Mouse (Mus musculus) lung, embryonic 14.5 days (tissue): ENCODE results near the gene Eef1b2. TPM values are rescaled to one million over a fixed set of nuclear protein-coding genes. Genes with fewer than 3 reads are reported as not detected.
"Not testable (repeated sequence)": the region's sequence is repeated elsewhere in the genome, so short reads cannot be mapped to it uniquely, and the experiment has no call there.

Experiments
- ATAC-seq: fragments of 200-750 bp; cut with Nextera tagmentation; 2 replicates; pipeline ENCODE4 v1.8.0; 2017; ENCODE audit warnings: mild to moderate bottlenecking, moderate TSS enrichment, moderate library complexity; ENCODE audit not compliant: insufficient read depth
- DNase-seq: peaks from one replicate; pipeline ENCODE4 v3.0.0-alpha.2; 2015
- H3K27ac ChIP-seq: fragments of 300-500 bp; sonication (generic); 2 replicates; pipeline ENCODE4 v1.5.1; 2014; ENCODE audit warnings: low read depth, mild to moderate bottlenecking, moderate library complexity
- H3K27me3 ChIP-seq: fragments of 300-500 bp; sonication (generic); 2 replicates; pipeline ENCODE4 v1.6.1; 2014; ENCODE audit warnings: low read length, control low read depth; ENCODE audit not compliant: insufficient read depth
- H3K36me3 ChIP-seq: fragments of 300-500 bp; sonication (generic); 2 replicates; pipeline ENCODE4 v1.6.1; 2014; ENCODE audit warnings: control low read depth; ENCODE audit not compliant: insufficient read depth
- H3K4me1 ChIP-seq: fragments of 300-500 bp; sonication (generic); 2 replicates; pipeline ENCODE4 v1.6.1; 2014; ENCODE audit warnings: antibody characterized with exemption, control low read depth; ENCODE audit not compliant: insufficient read depth
- H3K4me2 ChIP-seq: fragments of 300-500 bp; sonication (generic); 2 replicates; pipeline ENCODE4 v1.6.1; 2014; ENCODE audit warnings: mild to moderate bottlenecking
- H3K4me3 ChIP-seq: fragments of 300-500 bp; sonication (generic); 2 replicates; pipeline ENCODE4 v1.5.1; 2014; ENCODE audit warnings: low read depth, low read length
- H3K9ac ChIP-seq: fragments of 300-500 bp; sonication (generic); 2 replicates; pipeline ENCODE4 v1.6.1; 2014
- H3K9me3 ChIP-seq: fragments of 300-500 bp; sonication (generic); 2 replicates; pipeline ENCODE4 v1.6.1; 2016; ENCODE audit warnings: low read depth, low read length, control low read depth
- CTCF ChIP-seq: IDR thresholded peaks from 2 replicates; pipeline ENCODE4 v1.5.1; 2016; ENCODE audit warnings: antibody characterized with exemption, low read depth
- WGBS: fragments of 180-500 bp; shearing (Covaris S2); extraction: QIAGEN DNeasy Blood & Tissue Kit; methylation state at CpG from one replicate; pipeline ENCODE4 v1.1.7; 2014; 5-methylcytosine and 5-hydroxymethylcytosine counted together
- polyA plus RNA-seq: library from polyadenylated mRNA; unstranded; fragments of >200 nt; fragmentation: Nextera tagmentation; extraction: Ambion mirVana; gene quantifications from 2 replicates; pipeline ENCODE4 v1.2.1, GENCODE M21; 2014

Eef1b2 gene
- polyA plus RNA-seq, 1 experiment from 2014 or later = 695 TPM

- DNase-seq = no peak
- Histone ChIP-seq H3K27ac (no peak overlapping the region), H3K9ac (no peak overlapping the region)
Observed at GRCm38 (mm10) chr1:63137971-63138370, 38.7 kb upstream of the Eef1b2 start.

GRCm38 (mm10) chr1:63138586-63138985, 38.0 kb upstream of the Eef1b2 start:
- not testable (repeated sequence) for H3K27me3 ChIP-seq, H3K4me2 ChIP-seq, ATAC-seq, H3K9ac ChIP-seq, H3K4me3 ChIP-seq, H3K9me3 ChIP-seq, DNase-seq, H3K4me1 ChIP-seq, H3K27ac ChIP-seq
- peaks cover 29% of the 10 kb centered on the region for H3K36me3 ChIP-seq
- 84% methylated on average over 1 of the region's 1 CpGs for WGBS

More at GRCm38 (mm10) chr1:63137971-63138370, 38.7 kb upstream of the Eef1b2 start:
- H3K9me3 ChIP-seq = no peaks in the 10 kb centered on the region
- no peaks in the 10 kb centered on the region for H3K27me3 ChIP-seq
- no peaks in the 10 kb centered on the region for H3K4me1 ChIP-seq
- no peak overlapping the region for H3K4me3 ChIP-seq
- WGBS = 85% methylated on average over 2 of the region's 2 CpGs
- no peak overlapping the region for H3K4me2 ChIP-seq
- peaks cover 24% of the 10 kb centered on the region; the same call in 1 of the 2 replicates for H3K36me3 ChIP-seq
- ATAC-seq = no peak
- no peak for TF ChIP-seq CTCF

- H3K4me2 ChIP-seq = no peak overlapping the region
- H3K9me3 ChIP-seq = no peaks in the 10 kb centered on the region
- H3K36me3 ChIP-seq = peaks cover 45% of the 10 kb centered on the region
- no peak overlapping the region for H3K4me3 ChIP-seq
- no peak for ATAC-seq
- WGBS = 95% methylated on average over 13 of the region's 13 CpGs
- no peak overlapping the region for H3K27ac ChIP-seq
- TF ChIP-seq CTCF = no peak
- no peaks in the 10 kb centered on the region for H3K27me3 ChIP-seq
- H3K4me1 ChIP-seq = no peaks in the 10 kb centered on the region
- DNase-seq = no peak
- no peak overlapping the region for H3K9ac ChIP-seq
Observed at GRCm38 (mm10) chr1:63140231-63140630, 36.4 kb upstream of the Eef1b2 start.

GRCm38 (mm10) chr1:63168638-63169037, 8.0 kb upstream of the Eef1b2 start:
- no peak overlapping the region for H3K4me2 ChIP-seq
- TF ChIP-seq CTCF = no peak
- WGBS = 69% methylated on average over 2 of the region's 2 CpGs
- no peak overlapping the region for H3K9ac ChIP-seq
- H3K4me1 ChIP-seq = no peaks in the 10 kb centered on the region
- H3K36me3 ChIP-seq = peaks cover 73% of the 10 kb centered on the region
- H3K9me3 ChIP-seq = no peaks in the 10 kb centered on the region
- H3K4me3 ChIP-seq = no peak overlapping the region
- no peaks in the 10 kb centered on the region for H3K27me3 ChIP-seq
- no peak for ATAC-seq
- no peak overlapping the region for H3K27ac ChIP-seq
- no peak for DNase-seq

- H3K4me1 ChIP-seq = peaks cover 16% of the 10 kb centered on the region
- no peaks in the 10 kb centered on the region for H3K27me3 ChIP-seq
- DNase-seq (peak; percentile 31), ATAC-seq (no peak)
- no peak for TF ChIP-seq CTCF
- H3K9ac ChIP-seq = peak overlapping the region; percentile 92
- H3K9me3 ChIP-seq = no peaks in the 10 kb centered on the region
- H3K27ac ChIP-seq = peak overlapping the region; percentile 88; the same call in 1 of the 2 replicates
- peak overlapping the region; percentile 97 for H3K4me3 ChIP-seq
- H3K36me3 ChIP-seq = peaks cover 41% of the 10 kb centered on the region
- H3K4me2 ChIP-seq = peak overlapping the region; percentile 89
- whole genome bisulfite sequencing = 7% methylated on average over 11 of the region's 11 CpGs
Observed at GRCm38 (mm10) chr1:63175853-63176252, 772 bp upstream of the Eef1b2 start.

GRCm38 (mm10) chr1:63176259-63176603, 394 bp upstream of the Eef1b2 start:
- H3K36me3 ChIP-seq = peaks cover 38% of the 10 kb centered on the region
- DNase-seq (no peak), ATAC-seq (peak; percentile 32)
- H3K4me2 ChIP-seq = peak overlapping the region; percentile 89
- H3K4me3 ChIP-seq = peak overlapping the region; percentile 97
- H3K9ac ChIP-seq = peak overlapping the region; percentile 92
- peaks cover 16% of the 10 kb centered on the region for H3K4me1 ChIP-seq
- WGBS = under 1% methylated on average over 14 of the region's 14 CpGs
- no peaks in the 10 kb centered on the region for H3K27me3 ChIP-seq
- H3K9me3 ChIP-seq = no peaks in the 10 kb centered on the region
- peak overlapping the region; percentile 88; the same call in 1 of the 2 replicates for H3K27ac ChIP-seq
- TF ChIP-seq CTCF = no peak

GRCm38 (mm10) chr1:63178308-63178707, 1.7 kb downstream of the Eef1b2 start:
- WGBS = 58% methylated on average over 3 of the region's 3 CpGs
- Histone ChIP-seq H3K4me1 (peaks cover 16% of the 10 kb centered on the region), H3K4me3 (peak overlapping the region; percentile 97), H3K4me2 (peak overlapping the region; percentile 89), H3K36me3 (peaks cover 33% of the 10 kb centered on the region), H3K27ac (no peak overlapping the region), H3K9me3 (no peaks in the 10 kb centered on the region), H3K27me3 (no peaks in the 10 kb centered on the region), H3K9ac (peak overlapping the region; percentile 92; the same call in 1 of the 2 replicates)
- DNase-seq = no peak
- ATAC-seq = no peak
- TF ChIP-seq CTCF = no peak

- Histone ChIP-seq H3K36me3 (peaks cover 33% of the 10 kb centered on the region), H3K4me3 (no peak overlapping the region), H3K27me3 (no peaks in the 10 kb centered on the region), H3K9ac (no peak overlapping the region), H3K9me3 (no peaks in the 10 kb centered on the region), H3K4me2 (no peak overlapping the region), H3K27ac (no peak overlapping the region), H3K4me1 (peaks cover 12% of the 10 kb centered on the region)
- 88% methylated on average over 4 of the region's 4 CpGs for WGBS
- no peak for TF ChIP-seq CTCF
- DNase-seq (no peak), ATAC-seq (no peak)
Observed at GRCm38 (mm10) chr1:63180122-63180521, 3.5 kb downstream of the Eef1b2 start.

- not testable (repeated sequence) for H3K27me3 ChIP-seq, H3K9ac ChIP-seq, H3K4me1 ChIP-seq, DNase-seq, H3K27ac ChIP-seq, H3K9me3 ChIP-seq, H3K4me2 ChIP-seq, H3K4me3 ChIP-seq
- ATAC-seq = peak; percentile 6; the same call in 1 of the 2 replicates
- WGBS = 61% methylated on average over 4 of the region's 4 CpGs
- peaks cover 33% of the 10 kb centered on the region for H3K36me3 ChIP-seq
Observed at GRCm38 (mm10) chr1:63180575-63180974, 4.0 kb downstream of the Eef1b2 start.
